Mouse (Mus musculus) CH12.LX (cell line): ENCODE data around the gene Shroom4. TPM values are rescaled to one million over a fixed set of nuclear protein-coding genes. Genes with fewer than 3 reads are reported as not detected.

Source experiments
- DNase-seq: peaks from one replicate; pipeline ENCODE4 v3.0.0-alpha.2; 2013; ENCODE audit errors: extremely low read depth
- H3K27ac ChIP-seq: 2 replicates; pipeline ENCODE4 v1.5.1; 2012; ENCODE audit warnings: low read depth, mild to moderate bottlenecking, control low read depth, moderate library complexity; ENCODE audit not compliant: insufficient read depth
- H3K27me3 ChIP-seq: replicated peaks from 2 replicates; pipeline ENCODE3; 2012; ENCODE audit warnings: inconsistent platforms
- H3K36me3 ChIP-seq, 2 experiments: replicated peaks in 1 of 2; 2 replicates each; pipeline versions ENCODE3 to v1.6.1; 2012; ENCODE audit warnings: inconsistent platforms in 1 of 2, low read length in 1 of 2, mild to moderate bottlenecking in 1 of 2, mixed read lengths in 1 of 2, moderate library complexity in 1 of 2; ENCODE audit not compliant: control insufficient read depth in 1 of 2, insufficient read depth in 1 of 2
- H3K4me1 ChIP-seq, 2 experiments: 2 replicates each; pipeline ENCODE4 v1.6.1; 2012; ENCODE audit warnings: inconsistent platforms in 1 of 2, moderate library complexity in 1 of 2; ENCODE audit not compliant: insufficient read depth in 2 of 2, control insufficient read depth in 1 of 2
- H3K4me2 ChIP-seq: 2 replicates; pipeline ENCODE4 v1.6.1; 2012; ENCODE audit warnings: low read depth, mild to moderate bottlenecking, control low read depth; ENCODE audit not compliant: poor library complexity, insufficient read depth, severe bottlenecking
- H3K4me3 ChIP-seq, 3 experiments: fragments of 150-350 bp in 1 of 3; sonication (generic) in 1 of 3; replicated peaks in 1 of 3; 2 replicates each; pipeline versions ENCODE3 to v1.5.1; 2011 to 2012; ENCODE audit warnings: low read depth in 2 of 3, low read length in 2 of 3, mild to moderate bottlenecking in 2 of 3, moderate library complexity in 2 of 3, control low read depth in 1 of 3, improper control_type of control experiment in 1 of 3, inconsistent platforms in 1 of 3, mixed read lengths in 1 of 3; ENCODE audit not compliant: poor library complexity in 1 of 3
- H3K79me2 ChIP-seq: replicated peaks from 2 replicates; pipeline ENCODE4 v1.6.1; 2012; ENCODE audit warnings: mild to moderate bottlenecking, moderate library complexity; ENCODE audit not compliant: control insufficient read depth, poor library complexity, insufficient read depth, severe bottlenecking; ENCODE audit errors: extremely low read depth
- H3K9ac ChIP-seq: 2 replicates; pipeline ENCODE4 v1.6.1; 2012; ENCODE audit warnings: low read depth, mild to moderate bottlenecking, control low read depth, moderate library complexity; ENCODE audit not compliant: insufficient read depth
- H3K9me3 ChIP-seq: replicated peaks from 2 replicates; pipeline ENCODE3; 2012; ENCODE audit warnings: low read length, inconsistent platforms, mixed read lengths
- BHLHE40 ChIP-seq: IDR thresholded peaks from 2 replicates; pipeline ENCODE4 v1.6.1; 2011; ENCODE audit warnings: mild to moderate bottlenecking, low read depth, low read length, improper control_type of control experiment
- EP300 ChIP-seq: IDR thresholded peaks from 2 replicates; pipeline ENCODE4 v1.6.1; 2011; ENCODE audit warnings: low read length, improper control_type of control experiment
- ETS1 ChIP-seq: conservative IDR thresholded peaks from 2 replicates; pipeline ENCODE4 v1.6.1; 2012; ENCODE audit warnings: low read depth, mild to moderate bottlenecking, inconsistent platforms, low read length, improper control_type of control experiment, moderate library complexity
- IRF4 ChIP-seq: IDR thresholded peaks from 2 replicates; pipeline ENCODE4 v1.6.1; 2014; ENCODE audit warnings: low read depth, mild to moderate bottlenecking, inconsistent platforms, low read length, improper control_type of control experiment
- JUN ChIP-seq: IDR thresholded peaks from 2 replicates; pipeline ENCODE4 v1.6.1; 2011; ENCODE audit warnings: low read depth, mild to moderate bottlenecking, low read length, improper control_type of control experiment, moderate library complexity; ENCODE audit not compliant: insufficient read depth
- KAT2A ChIP-seq: IDR thresholded peaks from 2 replicates; pipeline ENCODE4 v1.6.1; 2012; ENCODE audit warnings: low read length, improper control_type of control experiment, inconsistent platforms; ENCODE audit not compliant: insufficient replicate concordance
- MAFK ChIP-seq: IDR thresholded peaks from 2 replicates; pipeline ENCODE4 v1.6.1; 2011; ENCODE audit warnings: low read length, improper control_type of control experiment; ENCODE audit not compliant: insufficient replicate concordance
- MAX ChIP-seq: IDR thresholded peaks from 2 replicates; pipeline ENCODE4 v1.6.1; 2011; ENCODE audit warnings: low read length, improper control_type of control experiment
- MAZ ChIP-seq: IDR thresholded peaks from 2 replicates; pipeline ENCODE4 v1.6.1; 2012; ENCODE audit warnings: low read depth, mild to moderate bottlenecking, inconsistent platforms, low read length, improper control_type of control experiment, moderate library complexity
- MEF2A ChIP-seq: IDR thresholded peaks from 2 replicates; pipeline ENCODE4 v1.6.1; 2014; ENCODE audit warnings: low read depth, mild to moderate bottlenecking, inconsistent platforms, low read length, improper control_type of control experiment, borderline replicate concordance
- MXI1 ChIP-seq: IDR thresholded peaks from 2 replicates; pipeline ENCODE4 v1.6.1; 2011; ENCODE audit warnings: mild to moderate bottlenecking, low read depth, low read length, improper control_type of control experiment
- NRF1 ChIP-seq: IDR thresholded peaks from 2 replicates; pipeline ENCODE4 v1.6.1; 2014; ENCODE audit warnings: low read depth, mild to moderate bottlenecking, inconsistent platforms, low read length, improper control_type of control experiment, moderate library complexity
- PAX5 ChIP-seq: IDR thresholded peaks from 2 replicates; pipeline ENCODE4 v1.6.1; 2012; ENCODE audit warnings: low read length, inconsistent platforms, mixed read lengths
- POLR2A ChIP-seq: IDR thresholded peaks from 2 replicates; pipeline ENCODE4 v1.6.1; 2011; ENCODE audit warnings: low read depth, mild to moderate bottlenecking, improper control_type of control experiment, low read length
- POLR2AphosphoS2 ChIP-seq: IDR thresholded peaks from 2 replicates; pipeline ENCODE4 v1.6.1; 2011; ENCODE audit warnings: low read depth, low read length, improper control_type of control experiment
- RAD21 ChIP-seq: IDR thresholded peaks from 2 replicates; pipeline ENCODE4 v1.6.1; 2011; ENCODE audit warnings: low read depth, mild to moderate bottlenecking, low read length, improper control_type of control experiment, moderate library complexity
- SIN3A ChIP-seq: IDR thresholded peaks from 2 replicates; pipeline ENCODE4 v1.6.1; 2012; ENCODE audit warnings: low read length, improper control_type of control experiment, inconsistent platforms
- SMC3 ChIP-seq: IDR thresholded peaks from 2 replicates; pipeline ENCODE4 v1.6.1; 2011; ENCODE audit warnings: low read depth, low read length, improper control_type of control experiment
- UBTF ChIP-seq: IDR thresholded peaks from 2 replicates; pipeline ENCODE4 v1.6.1; 2012; ENCODE audit warnings: low read depth, mild to moderate bottlenecking, inconsistent platforms, low read length, improper control_type of control experiment, moderate library complexity
- USF1 ChIP-seq: IDR thresholded peaks from 2 replicates; pipeline ENCODE4 v1.6.1; 2014; ENCODE audit warnings: low read depth, mild to moderate bottlenecking, inconsistent platforms, low read length, improper control_type of control experiment
- ZC3H11A ChIP-seq: IDR thresholded peaks from 2 replicates; pipeline ENCODE4 v1.6.1; 2012; ENCODE audit warnings: low read depth, mild to moderate bottlenecking, inconsistent platforms, low read length, improper control_type of control experiment
- dilution Hi-C: fragments of 300-500 bp; cut with MboI; formaldehyde crosslinking; loops from 2 replicates; pipeline ENCODE4 v1.14.3; 2020; ENCODE audit warnings: low sequenced_read_pairs; ENCODE audit not compliant: extremely low pct_unique_long_range_greater_than_20kb, extremely low pct_ligation_motif_present
- in situ Hi-C: fragments of 300-500 bp; cut with MboI; formaldehyde crosslinking; loops from 3 replicates; pipeline ENCODE4 v1.14.3; 2019; ENCODE audit warnings: low sequenced_read_pairs, low pct_ligation_motif_present, low pct_unique_long_range_greater_than_20kb, mixed read lengths
- polyA plus RNA-seq: library from polyadenylated mRNA; unstranded; fragments of >175 nt; gene quantifications from 2 replicates; pipeline ENCODE4 v1.2.1, GENCODE M21; 2012; ENCODE audit warnings: low read depth; ENCODE audit not compliant: insufficient read length
- total RNA-seq, 2 experiments: library from RNA; depleted of rRNA; stranded (reverse); fragments of 300-350 nt in 1 of 2; fragments of >200 nt in 1 of 2; gene quantifications; 2 replicates each; pipeline ENCODE4 v1.2.3; 2012 to 2014

The Shroom4 gene
- total and polyA plus RNA-seq, 3 experiments = 0.04 to 0.68 (median 0.05) TPM

DNA sequence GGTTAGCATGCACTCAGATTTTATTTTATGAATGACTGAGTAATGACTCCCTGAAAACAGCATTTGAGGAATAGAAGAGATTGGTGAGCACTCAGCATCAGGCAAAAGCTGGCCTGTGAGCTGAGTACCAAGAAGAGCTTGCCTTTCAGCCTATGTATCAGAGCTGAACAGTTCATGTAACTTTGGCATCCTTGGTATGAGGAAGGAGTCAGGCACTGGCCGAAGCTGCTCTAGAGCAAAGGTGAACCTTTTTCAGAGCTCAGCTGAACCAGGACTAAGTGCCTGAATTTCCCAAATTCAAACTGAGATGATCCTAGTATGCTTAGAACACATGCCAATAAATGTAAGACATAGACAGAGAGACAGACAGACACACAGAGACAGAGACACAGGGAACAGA lies 5.8 kb upstream of the Shroom4 start:
- DNase-seq = no peak
- dilution Hi-C loops (no loop called here), in situ Hi-C loops (no loop called here)
- Histone ChIP-seq H3K4me1 (no peaks in the 10 kb centered on the region), H3K4me2 (no peak overlapping the region), H3K36me3 (no peaks in the 10 kb centered on the region), H3K79me2 (no peaks in the 10 kb centered on the region), H3K27me3 (no peaks in the 10 kb centered on the region), H3K4me3 (no peak overlapping the region), H3K9me3 (no peaks in the 10 kb centered on the region), H3K27ac (no peak overlapping the region), H3K9ac (no peak overlapping the region)
- TF ChIP-seq MXI1 = no peak
- TF ChIP-seq MAX = no peak

DNA sequence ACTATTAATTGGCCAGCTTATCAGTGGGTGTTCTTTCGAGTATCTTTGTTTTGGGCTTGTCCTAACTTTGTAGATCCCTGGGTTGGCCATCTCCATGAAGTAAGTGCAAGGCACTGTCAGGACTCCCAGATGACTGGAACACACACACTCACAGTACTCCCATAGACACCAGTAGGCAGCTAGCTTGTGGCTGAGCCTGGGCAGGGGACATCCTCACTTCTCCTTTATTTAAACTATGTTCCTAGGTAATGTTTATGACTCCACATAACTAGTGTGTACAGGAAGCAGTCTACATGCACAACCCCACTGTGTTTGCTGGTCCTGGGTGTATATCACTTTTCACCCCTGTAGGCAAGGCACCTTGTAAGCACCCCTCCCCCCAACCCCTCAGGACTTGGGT lies 461 bp upstream of the Shroom4 start:
- dilution Hi-C loops (no loop called here), in situ Hi-C loops (no loop called here)
- TF ChIP-seq MAZ = no peak
- TF ChIP-seq USF1 = no peak
- no peak for TF ChIP-seq IRF4
- TF ChIP-seq KAT2A = no peak
- no peak for TF ChIP-seq POLR2AphosphoS2
- TF ChIP-seq EP300 = no peak
- TF ChIP-seq NRF1 = no peak
- no peak for TF ChIP-seq SIN3A
- TF ChIP-seq ZC3H11A = no peak
- no peak for TF ChIP-seq MAFK
- TF ChIP-seq ETS1 = no peak
- no peak for TF ChIP-seq UBTF
- H3K79me2 ChIP-seq = no peaks in the 10 kb centered on the region
- H3K36me3 ChIP-seq = no peaks in the 10 kb centered on the region
- H3K4me2 ChIP-seq = no peak overlapping the region
- no peak for DNase-seq
- H3K9me3 ChIP-seq = no peaks in the 10 kb centered on the region
- H3K9ac ChIP-seq = no peak overlapping the region
- no peaks in the 10 kb centered on the region for H3K27me3 ChIP-seq
- H3K4me1 ChIP-seq = no peaks in the 10 kb centered on the region
- H3K4me3 ChIP-seq = no peak overlapping the region
- no peak overlapping the region for H3K27ac ChIP-seq

DNA sequence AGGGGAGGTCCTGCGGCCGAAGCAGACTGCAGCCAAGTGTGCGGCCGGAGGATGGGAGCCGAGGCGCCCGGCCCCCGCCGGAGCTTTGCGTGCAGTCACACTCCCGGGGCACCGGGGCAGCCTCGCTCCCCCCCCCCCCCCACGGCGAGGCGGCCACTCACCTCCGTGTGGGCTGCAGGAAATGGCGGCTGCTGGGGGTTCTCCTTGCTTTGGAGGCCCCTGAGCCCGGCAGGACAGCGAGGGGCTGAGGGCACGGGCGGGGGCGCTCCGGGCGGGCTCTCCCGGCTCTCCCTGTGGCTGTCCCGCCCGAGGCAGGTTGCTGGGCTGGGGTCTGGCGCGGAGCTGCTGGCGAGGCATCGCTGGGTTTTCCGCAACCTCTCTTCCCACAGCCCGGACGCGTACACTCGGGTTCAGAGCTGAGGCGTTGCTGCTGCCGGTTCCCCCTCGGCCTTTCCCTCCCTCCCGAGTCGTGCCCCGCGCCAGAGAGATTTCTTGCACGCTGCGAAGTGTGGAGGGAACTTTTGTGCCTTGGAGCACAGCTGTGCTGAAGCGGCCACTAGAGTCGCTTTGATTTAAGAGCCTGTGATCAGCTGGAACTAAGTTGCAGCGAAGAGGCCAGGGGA lies 855 bp downstream of the Shroom4 start:
- H3K4me3 ChIP-seq = no peak overlapping the region
- in situ Hi-C loops = no loop called here
- no peaks in the 10 kb centered on the region for H3K9me3 ChIP-seq
- H3K27me3 ChIP-seq = no peaks in the 10 kb centered on the region
- TF ChIP-seq BHLHE40 (no peak), PAX5 (no peak), RAD21 (no peak), JUN (no peak), MAZ (no peak), POLR2A (no peak), SMC3 (no peak), MEF2A (no peak)
- H3K36me3 ChIP-seq = no peaks in the 10 kb centered on the region
- H3K79me2 ChIP-seq = no peaks in the 10 kb centered on the region
- H3K4me2 ChIP-seq = no peak overlapping the region
- no peak overlapping the region for H3K27ac ChIP-seq
- H3K9ac ChIP-seq = no peak overlapping the region
- no peak for DNase-seq
- dilution Hi-C loops = no loop called here
- H3K4me1 ChIP-seq = no peaks in the 10 kb centered on the region
